Mouse (Mus musculus) erythroblast, embryonic 14.5 days (primary cell): Measurements from ENCODE around the gene Isy1.

Experiments used
- GATA1 ChIP-seq: IDR thresholded peaks from 2 replicates; pipeline ENCODE4 v1.6.1; 2012; ENCODE audit warnings: low read length, inconsistent platforms, mixed read lengths
- TAL1 ChIP-seq: IDR thresholded peaks from 3 replicates; pipeline ENCODE4 v1.6.1; 2012; ENCODE audit warnings: low read length, inconsistent platforms, mixed read lengths

- TF ChIP-seq GATA1 (no peak), TAL1 (no peak)
These were observed 43.0 kb downstream of the Isy1 start for GRCm38 (mm10) chr6:87795385-87796150.
